Mouse (Mus musculus) lung, adult 10 weeks (tissue): ENCODE data around the gene Casq1. TPM values are rescaled to one million over a fixed set of nuclear protein-coding genes. Genes with fewer than 3 reads are reported as not detected.

Experiments
- polyA plus RNA-seq: library from polyadenylated mRNA; stranded (reverse); fragments of 350-450 nt; fragmentation: Illumina TruSeq; extraction: RNeasy Lipid Tissue Mini Kit (QIAGEN cat#74804); gene quantifications from one replicate; pipeline ENCODE4 v1.2.3, GENCODE M21; 2014; ENCODE audit warnings: low read depth, low replicate concordance; ENCODE audit not compliant: insufficient read depth

Gene Casq1
- 2.0 TPM for polyA plus RNA-seq

GRCm38 (mm10) chr1:172219451-172220406 lies at the start of gene Casq1:
Casq1 (minus strand) TSS chr1:172219868.

GRCm38 (mm10) chr1:172261477-172262078 lies 41.9 kb upstream of the Casq1 start, which contains the start of gene Igsf8:
Igsf8 (plus strand) TSS chr1:172261641.

GRCm38 (mm10) chr1:172258314-172258713 lies 38.6 kb upstream of the Casq1 start, which contains the start of gene Atp1a4:
Atp1a4 (minus strand) TSS chr1:172258414.

DNA sequence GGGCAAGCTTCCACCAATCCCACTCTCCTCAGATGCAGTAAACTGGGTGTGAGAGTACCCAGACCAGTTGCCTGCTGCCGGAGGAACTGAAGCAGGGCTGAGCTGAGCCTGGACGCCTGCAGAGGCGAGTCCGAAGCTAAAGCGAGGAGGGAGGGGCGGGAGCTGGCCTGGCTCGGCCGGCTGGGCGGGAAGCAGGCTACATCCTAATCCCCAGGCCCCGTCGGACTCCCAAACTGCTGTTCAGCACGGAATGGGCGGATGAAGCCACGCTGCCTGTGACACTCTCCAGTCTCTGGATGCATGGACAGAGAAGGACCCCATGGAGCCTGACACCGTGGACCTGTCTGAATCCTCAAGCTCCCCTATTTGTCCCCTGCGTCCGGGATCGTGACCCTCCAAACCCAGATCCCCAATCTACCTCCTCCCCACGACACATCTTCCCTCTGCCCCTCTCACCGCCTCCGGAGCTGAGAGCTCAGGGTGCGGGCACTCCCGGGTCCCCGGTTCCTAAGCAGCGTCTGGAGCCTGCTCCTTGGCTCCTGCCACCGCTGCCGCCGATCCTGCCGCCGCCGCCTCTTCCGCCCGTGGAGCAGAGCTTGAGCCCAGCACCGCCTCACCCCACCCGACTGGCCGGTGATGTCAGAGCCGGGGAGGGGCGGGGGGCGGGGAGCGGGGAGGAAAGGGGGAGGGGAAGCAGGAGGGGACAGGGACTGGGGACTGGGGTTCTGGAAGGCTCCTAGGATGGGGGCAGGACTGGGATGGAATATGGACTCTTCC lies 13.3 kb downstream of the Casq1 start, which contains the start of gene Pea15a:
Pea15a (minus strand) TSS at position 664 of the 777 bp plus-strand sequence.

Other genes with a start within 250 kb of the Casq1 start
- gene Vangl2, start 191.4 kb downstream of the Casq1 start, polyA plus RNA-seq: 1.7 TPM
- not detected for gene Nhlh1, start 162.3 kb downstream of the Casq1 start, polyA plus RNA-seq
- 70.4 TPM for gene Copa, start 137.3 kb downstream of the Casq1 start, polyA plus RNA-seq
- gene Ncstn, start 137.1 kb downstream of the Casq1 start, polyA plus RNA-seq: 40.9 TPM
- 51.8 TPM for gene Pex19, start 93.1 kb downstream of the Casq1 start, polyA plus RNA-seq
- 44.6 TPM for gene Dcaf8, start 71.8 kb downstream of the Casq1 start, polyA plus RNA-seq
- 148 TPM for gene Pea15a, start 13.1 kb downstream of the Casq1 start, polyA plus RNA-seq
- gene Atp1a4, start 38.5 kb upstream of the Casq1 start, polyA plus RNA-seq: not detected
- gene Igsf8, start 41.8 kb upstream of the Casq1 start, polyA plus RNA-seq: 20.4 TPM
- 34.3 TPM for gene Atp1a2, start 78.2 kb upstream of the Casq1 start, polyA plus RNA-seq
- not detected for gene Kcnj9, start 109.5 kb upstream of the Casq1 start, polyA plus RNA-seq
- 0.08 TPM for gene Kcnj10, start 121.3 kb upstream of the Casq1 start, polyA plus RNA-seq
- 4.4 TPM for gene Pigm, start 156.7 kb upstream of the Casq1 start, polyA plus RNA-seq